Mouse (Mus musculus): ENCODE data around the gene Dlx1. TPM values are rescaled to one million over a fixed set of nuclear protein-coding genes. Genes with fewer than 3 reads are reported as not detected.
A peak's percentile ranks its signal among the peaks of the same experiment; 100 is the strongest.

Gene Dlx1
- polyA plus RNA-seq, 1 experiment from 2014 or later, result 76.2 TPM

- Histone ChIP-seq H3K27ac (replicated peaks; ENCODE audit: low read depth, low read length) (peak overlapping the region; percentile 85), H3K36me3 (replicated peaks; ENCODE audit: control insufficient read depth, insufficient read depth, low read depth, low read length) (no peaks in the 10 kb centered on the region), H3K9me3 (replicated peaks; ENCODE audit: control insufficient read depth, low read length) (no peaks in the 10 kb centered on the region), H3K4me3 (ENCODE audit: low read depth, low read length) (peak overlapping the region; percentile 66), H3K4me2 (ENCODE audit: low read depth, low read length) (peak overlapping the region; percentile 75), H3K27me3 (ENCODE audit: control insufficient read depth, insufficient read depth, low read length) (peaks cover 48% of the 10 kb centered on the region), H3K4me1 (ENCODE audit: control insufficient read depth, insufficient read depth, low read length) (peaks cover 9% of the 10 kb centered on the region), H3K9ac (replicated peaks; ENCODE audit: low read length) (peak overlapping the region; percentile 80)
- ATAC-seq (replicated peaks; ENCODE audit: insufficient number of reproducible peaks, low FRiP score, low TSS enrichment, low read depth) (no peak), DNase-seq (ENCODE audit: low spot score) (no peak)
- WGBS, result under 1% methylated on average over 37 of the region's 37 CpGs
Observed at GRCm38 (mm10) chr2:71541418-71542226, 13.7 kb downstream of the Dlx1 start.

DNA sequence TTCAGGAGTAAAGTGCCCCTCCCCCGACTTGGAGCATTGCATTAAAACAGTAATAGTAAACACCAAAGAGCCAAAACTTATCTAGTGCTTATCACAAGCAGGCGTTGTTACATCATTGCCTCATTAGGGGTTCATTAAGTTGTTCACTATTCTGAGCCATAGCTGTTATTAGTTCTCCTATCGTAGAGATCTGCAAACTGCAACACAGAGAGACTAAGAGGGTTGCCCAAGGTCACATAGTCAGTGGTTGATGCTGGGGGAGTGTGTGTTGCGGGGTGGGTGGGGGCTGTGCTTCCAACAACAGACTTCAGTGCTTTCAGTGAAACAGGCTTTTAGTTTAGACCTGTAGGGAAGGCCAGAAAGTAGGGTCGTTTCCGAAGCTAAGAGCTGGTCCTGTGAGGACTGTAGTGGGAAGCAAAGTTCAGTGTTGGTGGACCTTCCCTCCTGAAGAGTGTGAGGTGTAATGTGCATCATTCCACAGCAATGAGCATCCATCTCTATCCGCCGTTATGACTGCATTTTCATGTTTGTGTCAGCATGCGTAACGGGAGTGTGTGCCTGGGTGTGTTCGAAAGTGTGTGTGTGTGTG, 14.4 kb downstream of the Dlx1 start:
- H3K27ac ChIP-seq (replicated peaks; ENCODE audit: low read depth, low read length), result peak overlapping the region; percentile 85
- no peaks in the 10 kb centered on the region for H3K9me3 ChIP-seq (replicated peaks; ENCODE audit: control insufficient read depth, low read length)
- ATAC-seq (replicated peaks; ENCODE audit: insufficient number of reproducible peaks, low FRiP score, low TSS enrichment, low read depth) (no peak), DNase-seq (ENCODE audit: low spot score) (peak; percentile 45)
- H3K4me3 ChIP-seq (ENCODE audit: low read depth, low read length), result peak overlapping the region; percentile 66
- peaks cover 9% of the 10 kb centered on the region for H3K4me1 ChIP-seq (ENCODE audit: control insufficient read depth, insufficient read depth, low read length)
- peak overlapping the region; percentile 80 for H3K9ac ChIP-seq (replicated peaks; ENCODE audit: low read length)
- peak overlapping the region; percentile 71 for H3K4me2 ChIP-seq (ENCODE audit: low read depth, low read length)
- H3K27me3 ChIP-seq (ENCODE audit: control insufficient read depth, insufficient read depth, low read length), result peaks cover 45% of the 10 kb centered on the region
- 5% methylated on average over 11 of the region's 11 CpGs for WGBS
- no peaks in the 10 kb centered on the region for H3K36me3 ChIP-seq (replicated peaks; ENCODE audit: control insufficient read depth, insufficient read depth, low read depth, low read length)

DNA sequence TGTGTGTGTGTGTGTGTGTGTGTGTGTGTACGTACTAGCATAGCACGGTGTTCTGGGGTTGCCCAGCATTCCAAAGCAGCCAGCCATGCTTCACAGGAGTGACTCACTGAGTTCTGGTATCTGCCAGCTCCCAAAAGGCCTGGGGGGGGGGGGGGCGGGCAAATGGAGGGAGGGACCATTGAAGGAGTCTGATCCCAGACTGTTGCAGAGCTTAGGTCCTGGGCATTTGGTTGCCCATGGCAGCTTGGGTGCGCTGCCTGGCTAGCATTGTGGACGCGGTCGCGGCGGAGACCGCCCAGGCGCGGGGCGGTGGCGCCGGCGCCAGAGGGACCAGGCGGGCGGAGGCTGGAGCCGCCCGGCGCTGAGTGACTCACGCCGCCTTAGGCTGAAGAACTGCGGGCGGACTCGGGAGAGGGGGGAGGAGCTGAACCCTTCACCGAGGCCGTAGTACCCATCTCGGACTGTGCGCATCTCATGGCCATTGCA, 14.9 kb downstream of the Dlx1 start:
- Histone ChIP-seq H3K36me3 (replicated peaks; ENCODE audit: control insufficient read depth, insufficient read depth, low read depth, low read length) (no peaks in the 10 kb centered on the region), H3K9me3 (replicated peaks; ENCODE audit: control insufficient read depth, low read length) (no peaks in the 10 kb centered on the region), H3K27ac (replicated peaks; ENCODE audit: low read depth, low read length) (peak overlapping the region; percentile 85), H3K4me2 (ENCODE audit: low read depth, low read length) (peak overlapping the region; percentile 71), H3K9ac (replicated peaks; ENCODE audit: low read length) (peak overlapping the region; percentile 80), H3K4me3 (ENCODE audit: low read depth, low read length) (peak overlapping the region; percentile 66), H3K27me3 (ENCODE audit: control insufficient read depth, insufficient read depth, low read length) (peaks cover 43% of the 10 kb centered on the region), H3K4me1 (ENCODE audit: control insufficient read depth, insufficient read depth, low read length) (peaks cover 9% of the 10 kb centered on the region)
- WGBS, result 0% methylated on average over 29 of the region's 30 CpGs
- peak; percentile 64 for DNase-seq (ENCODE audit: low spot score)
- ATAC-seq (replicated peaks; ENCODE audit: insufficient number of reproducible peaks, low FRiP score, low TSS enrichment, low read depth), result no peak

- WGBS, result 2% methylated on average over 9 of the region's 9 CpGs
- DNase-seq (ENCODE audit: low spot score) (no peak), ATAC-seq (replicated peaks; ENCODE audit: insufficient number of reproducible peaks, low FRiP score, low TSS enrichment, low read depth) (no peak)
- Histone ChIP-seq H3K9me3 (replicated peaks; ENCODE audit: control insufficient read depth, low read length) (no peaks in the 10 kb centered on the region), H3K27me3 (ENCODE audit: control insufficient read depth, insufficient read depth, low read length) (peaks cover 40% of the 10 kb centered on the region), H3K4me3 (ENCODE audit: low read depth, low read length) (peak overlapping the region; percentile 66), H3K36me3 (replicated peaks; ENCODE audit: control insufficient read depth, insufficient read depth, low read depth, low read length) (no peaks in the 10 kb centered on the region), H3K4me2 (ENCODE audit: low read depth, low read length) (peak overlapping the region; percentile 94), H3K4me1 (ENCODE audit: control insufficient read depth, insufficient read depth, low read length) (peaks cover 9% of the 10 kb centered on the region), H3K9ac (replicated peaks; ENCODE audit: low read length) (peak overlapping the region; percentile 83), H3K27ac (replicated peaks; ENCODE audit: low read depth, low read length) (no peak overlapping the region)
Observed at GRCm38 (mm10) chr2:71543531-71543930, 15.6 kb downstream of the Dlx1 start.

GRCm38 (mm10) chr2:71543948-71544347, 16.0 kb downstream of the Dlx1 start:
- Histone ChIP-seq H3K4me2 (ENCODE audit: low read depth, low read length) (peak overlapping the region; percentile 94), H3K4me3 (ENCODE audit: low read depth, low read length) (peak overlapping the region; percentile 66), H3K36me3 (replicated peaks; ENCODE audit: control insufficient read depth, insufficient read depth, low read depth, low read length) (no peaks in the 10 kb centered on the region), H3K9ac (replicated peaks; ENCODE audit: low read length) (peak overlapping the region; percentile 83), H3K27ac (replicated peaks; ENCODE audit: low read depth, low read length) (peak overlapping the region; percentile 90), H3K4me1 (ENCODE audit: control insufficient read depth, insufficient read depth, low read length) (peaks cover 9% of the 10 kb centered on the region), H3K9me3 (replicated peaks; ENCODE audit: control insufficient read depth, low read length) (no peaks in the 10 kb centered on the region), H3K27me3 (ENCODE audit: control insufficient read depth, insufficient read depth, low read length) (peaks cover 36% of the 10 kb centered on the region)
- 1% methylated on average over 20 of the region's 20 CpGs for WGBS
- no peak for ATAC-seq (replicated peaks; ENCODE audit: insufficient number of reproducible peaks, low FRiP score, low TSS enrichment, low read depth)
- DNase-seq (ENCODE audit: low spot score), result peak; percentile 35

- Histone ChIP-seq H3K9me3 (replicated peaks; ENCODE audit: control insufficient read depth, low read length) (no peaks in the 10 kb centered on the region), H3K4me3 (ENCODE audit: low read depth, low read length) (peak overlapping the region; percentile 66), H3K9ac (replicated peaks; ENCODE audit: low read length) (peak overlapping the region; percentile 83), H3K36me3 (replicated peaks; ENCODE audit: control insufficient read depth, insufficient read depth, low read depth, low read length) (no peaks in the 10 kb centered on the region), H3K4me2 (ENCODE audit: low read depth, low read length) (peak overlapping the region; percentile 94), H3K4me1 (ENCODE audit: control insufficient read depth, insufficient read depth, low read length) (peaks cover 9% of the 10 kb centered on the region), H3K27me3 (ENCODE audit: control insufficient read depth, insufficient read depth, low read length) (peaks cover 32% of the 10 kb centered on the region), H3K27ac (replicated peaks; ENCODE audit: low read depth, low read length) (peak overlapping the region; percentile 90)
- WGBS, result under 1% methylated on average over 59 of the region's 61 CpGs
- peak; percentile 59 for DNase-seq (ENCODE audit: low spot score)
- no peak for ATAC-seq (replicated peaks; ENCODE audit: insufficient number of reproducible peaks, low FRiP score, low TSS enrichment, low read depth)
Observed at GRCm38 (mm10) chr2:71544391-71545285, 16.7 kb downstream of the Dlx1 start.

DNA sequence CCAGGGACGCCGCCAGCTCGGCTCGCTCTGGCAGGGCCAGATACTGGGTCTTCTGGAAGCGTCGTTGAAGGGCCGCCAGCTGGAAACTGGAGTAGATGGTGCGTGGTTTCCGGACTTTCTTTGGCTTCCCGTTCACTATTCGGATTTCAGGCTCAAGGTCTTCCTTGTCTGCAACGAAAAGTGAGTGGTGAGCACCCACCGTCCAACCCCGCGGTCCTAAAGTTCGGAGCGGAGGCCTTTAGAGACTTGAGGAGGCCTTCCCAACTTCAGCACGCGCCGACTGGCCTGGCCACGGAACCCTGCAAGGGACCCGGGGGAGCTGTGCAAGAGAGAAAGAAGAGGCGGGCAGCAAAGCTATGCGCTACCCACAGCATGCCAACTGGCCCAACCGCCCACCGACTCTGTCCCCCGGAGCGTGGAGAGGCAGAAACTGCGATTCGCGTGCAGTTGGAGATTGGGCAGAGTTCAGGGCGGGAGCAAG, 17.5 kb downstream of the Dlx1 start:
- Histone ChIP-seq H3K36me3 (replicated peaks; ENCODE audit: control insufficient read depth, insufficient read depth, low read depth, low read length) (no peaks in the 10 kb centered on the region), H3K4me1 (ENCODE audit: control insufficient read depth, insufficient read depth, low read length) (peaks cover 9% of the 10 kb centered on the region), H3K27ac (replicated peaks; ENCODE audit: low read depth, low read length) (peak overlapping the region; percentile 90), H3K4me3 (ENCODE audit: low read depth, low read length) (peak overlapping the region; percentile 66), H3K27me3 (ENCODE audit: control insufficient read depth, insufficient read depth, low read length) (peaks cover 32% of the 10 kb centered on the region), H3K4me2 (ENCODE audit: low read depth, low read length) (peak overlapping the region; percentile 94), H3K9ac (replicated peaks; ENCODE audit: low read length) (peak overlapping the region; percentile 83), H3K9me3 (replicated peaks; ENCODE audit: control insufficient read depth, low read length) (no peaks in the 10 kb centered on the region)
- ATAC-seq (replicated peaks; ENCODE audit: insufficient number of reproducible peaks, low FRiP score, low TSS enrichment, low read depth), result no peak
- DNase-seq (ENCODE audit: low spot score), result peak; percentile 45
- under 1% methylated on average over 32 of the region's 32 CpGs for WGBS
